Mouse (Mus musculus): ENCODE measurements around the gene Auts2. TPM values are rescaled to one million over a fixed set of nuclear protein-coding genes. Genes with fewer than 3 reads are reported as not detected.

Gene Auts2
- total RNA-seq, 2 experiments from 2014 or later = 19.4 to 30.5 TPM

GRCm38 (mm10) chr5:132161338-132162205 lies 381.6 kb downstream of the Auts2 start:
- DNase-seq = no peak
- intact Hi-C loops (cut with DNase I; ENCODE audit: low total_unique reads) = no loop called here

DNA sequence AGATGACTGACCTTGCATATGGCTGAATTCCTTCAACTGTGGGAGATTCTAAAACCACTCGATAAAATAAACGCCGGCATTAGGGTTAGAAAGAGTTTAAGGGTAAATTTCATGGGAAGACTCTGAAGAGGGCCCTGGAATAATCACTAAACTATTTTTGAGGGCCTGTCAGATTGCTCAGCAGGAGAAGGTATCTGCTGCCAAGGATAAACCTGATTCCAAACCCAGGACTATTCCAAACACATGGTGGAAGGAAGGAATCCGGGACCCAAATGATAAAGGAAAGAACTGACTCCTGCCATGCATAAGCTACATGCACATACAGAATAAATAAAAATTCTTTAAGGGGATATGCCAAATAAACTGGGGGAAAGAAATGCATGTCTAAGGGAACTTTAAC lies 399.0 kb downstream of the Auts2 start:
- no peak for DNase-seq
- intact Hi-C loops (cut with DNase I; ENCODE audit: low total_unique reads) = no loop called here

- intact Hi-C loops (cut with DNase I; ENCODE audit: low total_unique reads) = no loop called here
- DNase-seq = no peak
Measured at GRCm38 (mm10) chr5:132140816-132141215, 402.3 kb downstream of the Auts2 start.

- DNase-seq = no peak
- intact Hi-C loops (cut with DNase I; ENCODE audit: low total_unique reads) = no loop called here
Measured at GRCm38 (mm10) chr5:132135941-132136663, 407.0 kb downstream of the Auts2 start.

DNA sequence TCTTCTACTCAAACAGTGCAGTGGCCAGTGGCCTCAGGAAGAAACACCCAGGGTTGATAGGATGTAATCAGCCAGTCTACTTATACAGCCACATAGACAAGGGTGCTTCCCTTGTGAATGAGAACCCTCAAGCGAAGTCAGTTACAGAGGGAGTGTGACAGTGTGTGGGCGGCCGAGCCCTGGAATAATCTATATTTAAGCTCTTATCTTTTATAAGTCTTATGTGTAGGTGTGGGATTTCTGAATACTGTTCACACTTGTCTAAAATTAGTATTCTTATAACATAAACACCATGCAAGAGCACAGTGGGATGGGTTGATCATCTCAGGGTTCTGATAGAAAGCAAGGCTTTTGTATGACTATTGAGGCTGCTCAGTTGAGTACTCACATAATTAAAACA lies 411.2 kb downstream of the Auts2 start:
- intact Hi-C loops (cut with DNase I; ENCODE audit: low total_unique reads) = no loop called here
- no peak for DNase-seq

- intact Hi-C loops (cut with DNase I; ENCODE audit: low total_unique reads) = no loop called here
- no peak for DNase-seq
Measured at GRCm38 (mm10) chr5:132130577-132130976, 412.6 kb downstream of the Auts2 start.

GRCm38 (mm10) chr5:132126626-132127025 lies 416.5 kb downstream of the Auts2 start:
- intact Hi-C loops (cut with DNase I; ENCODE audit: low total_unique reads) = no loop called here

DNA sequence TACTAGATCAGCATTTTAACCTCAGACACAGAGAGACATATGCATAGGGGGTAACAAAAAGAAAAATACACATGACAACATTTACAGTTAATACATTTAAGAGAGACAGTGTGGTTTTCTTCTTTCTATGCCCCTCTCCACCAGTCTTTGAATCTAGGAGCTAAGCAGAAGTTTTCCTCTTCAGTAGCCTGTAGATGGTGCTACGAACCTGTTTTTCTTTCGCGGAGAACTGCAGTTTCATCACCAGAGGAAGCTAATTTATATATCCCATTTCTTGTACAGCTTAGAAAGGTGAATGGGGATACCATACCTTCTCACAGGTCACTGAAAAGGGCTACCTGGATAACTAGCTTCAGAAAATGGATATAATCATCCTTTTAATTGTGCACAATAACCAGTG lies 427.5 kb downstream of the Auts2 start:
- no peak for DNase-seq
- intact Hi-C loops (cut with DNase I; ENCODE audit: low total_unique reads) = loop anchor here (10.0 kb wide), 1 partner anchor 1079 kb away; no protein-coding TSS in a partner anchor

More at GRCm38 (mm10) chr5:132126626-132127025, 416.5 kb downstream of the Auts2 start:
- no peak for DNase-seq

GRCm38 (mm10) chr5:132114561-132115301 lies 428.4 kb downstream of the Auts2 start:
- DNase-seq = no peak
- intact Hi-C loops (cut with DNase I; ENCODE audit: low total_unique reads) = loop anchor here (10.0 kb wide), 1 partner anchor 1080 kb away; no protein-coding TSS in a partner anchor

DNA sequence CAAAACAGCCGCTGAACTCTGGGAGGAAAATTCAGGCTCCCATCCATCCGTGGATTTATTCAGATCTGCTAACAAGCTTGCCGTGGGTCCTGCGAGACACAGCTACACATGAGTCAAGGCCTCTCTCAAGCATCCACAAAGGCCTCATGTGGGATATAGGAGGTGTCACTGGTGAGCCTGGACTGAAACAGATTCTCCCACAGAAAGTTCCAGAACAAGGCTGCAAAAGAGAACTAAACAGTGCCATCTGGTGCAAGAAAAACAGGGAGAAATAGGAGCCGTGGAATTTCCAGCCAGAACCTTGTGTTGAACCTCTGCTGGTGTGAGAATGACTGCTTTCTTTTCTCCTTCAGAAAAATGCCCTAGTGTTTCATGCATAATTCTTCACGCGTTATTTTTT lies 429.7 kb downstream of the Auts2 start:
- DNase-seq = no peak
- intact Hi-C loops (cut with DNase I; ENCODE audit: low total_unique reads) = loop anchor here (10.0 kb wide), 1 partner anchor 1081 kb away; no protein-coding TSS in a partner anchor

DNA sequence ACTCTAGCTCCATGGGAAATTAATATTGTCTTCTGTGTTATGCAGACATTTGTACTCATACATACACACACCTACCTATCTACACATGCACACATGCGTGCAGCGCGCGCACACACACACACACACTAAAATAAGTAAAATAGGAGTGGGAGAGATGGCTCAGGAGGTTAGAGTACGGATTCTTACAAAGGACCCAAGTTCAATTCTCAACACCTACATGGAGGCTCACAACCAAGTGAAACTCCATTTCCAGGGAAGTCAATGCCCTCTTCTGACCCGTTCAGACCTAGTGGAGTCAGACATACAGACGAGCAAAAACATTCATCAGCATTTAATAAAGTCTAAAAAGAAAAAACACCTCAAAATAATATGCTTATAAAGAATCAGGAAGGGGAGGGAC lies 430.5 kb downstream of the Auts2 start:
- DNase-seq = no peak
- intact Hi-C loops (cut with DNase I; ENCODE audit: low total_unique reads) = loop anchor here (10.0 kb wide), 1 partner anchor 1082 kb away; no protein-coding TSS in a partner anchor

DNA sequence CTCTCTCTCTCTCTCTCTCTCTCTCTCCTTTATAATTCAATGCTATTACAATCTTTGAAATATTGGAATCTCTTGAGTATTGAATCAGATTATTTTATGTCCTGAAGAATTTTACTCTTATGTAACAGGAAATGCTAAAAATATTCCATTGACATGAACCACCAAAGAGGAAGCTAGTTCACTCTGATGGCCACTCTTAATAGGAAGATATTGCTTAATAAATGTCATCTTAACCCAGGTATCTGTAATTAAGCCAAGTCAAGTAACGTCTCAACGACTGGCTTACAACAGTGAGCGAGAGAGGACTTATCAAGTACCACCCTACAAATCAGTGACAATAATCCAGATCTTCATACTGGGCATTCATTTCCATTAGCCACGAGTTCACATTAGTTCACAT lies 440.7 kb downstream of the Auts2 start:
- DNase-seq = no peak

GRCm38 (mm10) chr5:132098461-132098860 lies 444.7 kb downstream of the Auts2 start:
- intact Hi-C loops (cut with DNase I; ENCODE audit: low total_unique reads) = no loop called here
- DNase-seq = no peak

More for the DNA sequence above, 440.7 kb downstream of the Auts2 start:
- intact Hi-C loops (cut with DNase I; ENCODE audit: low total_unique reads) = loop anchor here (10.0 kb wide), 1 partner anchor 568 kb away; no protein-coding TSS in a partner anchor

DNA sequence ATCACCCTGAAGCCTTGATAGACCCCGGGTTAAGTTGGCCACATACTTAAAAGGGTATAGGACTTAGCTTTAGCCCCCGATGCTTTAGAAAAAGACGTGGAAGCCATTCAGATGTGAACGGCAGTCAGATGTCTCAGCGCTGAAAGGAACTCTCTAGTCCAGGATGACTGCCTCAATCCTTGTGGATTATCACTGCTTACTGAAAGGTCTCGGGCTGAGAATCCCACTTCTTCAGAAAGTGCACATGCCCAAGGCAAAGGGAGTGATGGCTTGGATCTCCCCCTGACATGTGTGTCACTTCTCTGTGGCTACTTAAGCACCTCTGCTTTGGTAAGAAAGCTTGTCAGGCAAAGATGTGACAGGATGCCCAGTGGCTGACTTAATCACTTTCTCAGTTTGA lies 450.4 kb downstream of the Auts2 start:
- no peak for DNase-seq
- intact Hi-C loops (cut with DNase I; ENCODE audit: low total_unique reads) = no loop called here

DNA sequence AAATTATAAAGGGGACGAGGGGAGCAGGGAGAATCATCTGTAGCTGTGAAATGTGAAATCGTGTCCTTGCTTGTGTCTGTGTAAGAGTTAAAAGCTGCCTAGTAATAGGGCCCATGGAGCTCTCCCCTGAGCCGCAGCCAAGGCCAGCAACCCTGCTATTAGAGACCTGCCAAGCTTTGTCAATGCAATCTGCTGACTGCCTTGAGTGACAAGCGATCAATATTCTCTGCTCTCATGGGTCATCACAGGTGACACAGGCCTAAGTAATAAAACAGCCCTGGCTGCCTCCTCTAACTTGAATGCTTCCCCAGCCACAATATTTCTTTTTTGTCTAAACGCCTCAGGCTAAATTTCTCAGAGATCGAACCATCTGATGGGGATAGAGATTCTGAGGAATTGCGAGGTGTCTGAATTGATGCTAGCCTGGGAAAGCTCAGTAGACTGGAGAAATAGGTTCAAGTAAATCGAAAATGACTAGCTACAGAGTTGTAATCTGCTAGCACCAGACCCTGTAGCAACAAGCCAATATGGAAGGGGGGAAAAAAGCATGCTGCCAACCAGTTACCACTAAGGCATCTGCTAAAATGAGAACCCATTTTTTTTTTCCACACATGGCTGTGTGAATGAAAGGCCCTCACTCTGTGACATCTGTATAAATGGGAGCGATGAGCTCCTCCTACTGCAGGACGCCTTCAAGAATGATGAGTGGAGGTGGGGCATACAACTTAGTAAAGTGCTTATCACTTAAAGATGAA lies 453.5 kb downstream of the Auts2 start:
- no peak for DNase-seq
- intact Hi-C loops (cut with DNase I; ENCODE audit: low total_unique reads) = no loop called here

GRCm38 (mm10) chr5:132088585-132088984 lies 454.6 kb downstream of the Auts2 start:
- DNase-seq = no peak
- intact Hi-C loops (cut with DNase I; ENCODE audit: low total_unique reads) = no loop called here

DNA sequence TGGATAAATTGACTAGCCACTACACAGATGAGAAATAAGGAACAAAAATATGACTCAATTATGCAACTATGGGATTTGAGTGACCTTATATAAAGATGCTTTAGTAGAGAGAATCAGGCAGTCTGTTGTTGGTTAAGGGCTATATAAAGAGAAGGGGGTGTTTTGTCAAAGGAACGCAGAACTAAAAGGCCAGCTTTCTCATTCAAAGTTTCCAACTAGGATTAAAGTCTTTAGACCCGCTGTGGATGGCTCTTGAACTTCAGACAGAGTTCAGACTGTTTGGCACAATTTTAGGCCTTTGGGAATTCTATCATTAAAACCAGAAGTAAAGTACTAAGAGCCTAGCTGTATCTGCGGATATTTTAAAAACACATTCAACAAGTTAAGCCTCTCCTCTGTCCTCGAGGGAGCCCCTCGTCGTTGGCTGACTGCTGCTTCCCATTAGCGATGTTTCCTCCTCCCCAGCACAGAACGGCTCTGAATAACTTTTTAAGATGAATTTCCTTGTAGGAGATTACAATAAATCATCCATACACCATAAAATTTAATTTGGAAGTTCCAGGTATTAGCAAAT lies 459.3 kb downstream of the Auts2 start:
- DNase-seq = peak; percentile 27
- intact Hi-C loops (cut with DNase I; ENCODE audit: low total_unique reads) = no loop called here

DNA sequence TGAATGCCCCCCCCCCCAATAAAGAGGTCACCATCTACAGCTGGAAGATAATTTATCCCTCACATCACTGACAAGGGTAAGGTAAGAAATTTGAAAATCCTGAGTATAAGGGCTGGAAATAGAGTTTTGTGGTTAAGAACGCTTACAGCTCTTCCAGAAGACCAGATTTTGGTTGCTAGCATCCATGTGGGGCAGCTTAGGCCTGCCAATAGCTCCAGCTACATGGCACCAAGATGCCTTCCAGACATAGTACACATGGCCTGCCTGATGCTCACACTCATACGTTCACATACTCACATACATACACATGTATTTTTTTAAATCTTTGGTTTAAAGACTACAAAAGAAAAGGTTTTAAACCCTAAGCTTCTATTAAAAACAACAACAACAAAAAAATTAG lies 467.2 kb downstream of the Auts2 start:
- intact Hi-C loops (cut with DNase I; ENCODE audit: low total_unique reads) = no loop called here
- DNase-seq = no peak
